In the genomic region with DNA sequence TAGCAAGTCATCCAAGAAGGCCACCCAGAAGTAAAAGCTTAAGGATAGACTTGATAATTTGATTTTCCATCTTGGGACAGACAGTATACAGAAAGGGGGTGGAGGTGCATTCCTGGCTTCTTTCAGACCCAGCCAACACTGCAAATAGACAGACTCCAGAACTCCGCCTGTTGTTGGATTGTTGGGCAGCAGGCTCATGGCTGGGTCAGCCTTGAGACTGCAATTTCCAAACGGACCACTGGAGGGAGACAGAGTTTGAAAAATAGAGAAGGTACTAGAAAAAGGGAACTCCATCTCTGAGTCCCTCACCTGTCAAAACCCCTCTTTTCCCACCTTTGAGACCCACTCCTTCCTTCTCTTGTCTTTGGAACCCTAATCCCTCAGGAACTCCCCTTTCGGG, we compare ENCODE assay signal across 10 mouse cellular contexts. TPM values are rescaled to one million over a fixed set of nuclear protein-coding genes. Genes with fewer than 3 reads are reported as not detected.
DNase-seq lines count a peak whose midpoint lies in the region; ATAC-seq lines count a peak whose summit lies in the region.
"Had no signal": no experiment of that assay in that cellular context is flagged by ENCODE, and none has a peak within 500 bp of the region (broad histone marks: within the 10 kb centered on the region; RNA-seq: fewer than 3 reads in every experiment).

No protein-coding gene starts in this region.

- no peaks in the 10 kb centered on the region for H3K4me1 ChIP-seq in forebrain, embryonic 12.5 days
- H3K4me1 ChIP-seq in forebrain, embryonic 10.5 days, result peaks cover 5% of the 10 kb centered on the region

- H3K4me3 ChIP-seq in forebrain, embryonic 12.5 days (replicated peaks), result no peak overlapping the region
- H3K4me3 ChIP-seq in forebrain, embryonic 10.5 days, result no peak overlapping the region
- H3K4me3 ChIP-seq: heart, embryonic 15.5 days; myocyte had no signal

- no peak overlapping the region for H3K27ac ChIP-seq in forebrain, embryonic 12.5 days
- H3K27ac ChIP-seq in forebrain, embryonic 10.5 days, result no peak overlapping the region
- H3K27ac ChIP-seq: heart, embryonic 15.5 days had no signal

- no peaks in the 10 kb centered on the region for H3K9me3 ChIP-seq in forebrain, embryonic 12.5 days
- H3K9me3 ChIP-seq in forebrain, embryonic 10.5 days, result no peaks in the 10 kb centered on the region
- H3K9me3 ChIP-seq: heart, embryonic 15.5 days had no signal

- H3K4me2 ChIP-seq in forebrain, embryonic 12.5 days, result no peak overlapping the region
- H3K4me2 ChIP-seq: heart, embryonic 15.5 days had no signal

- 0 out of 2 replicates have a peak, but pooled peaks have one; percentile 21 for ATAC-seq in forebrain, embryonic 12.5 days (ENCODE audit: low FRiP score)
- ATAC-seq in erythroid progenitor cell, adult 5-6 weeks (replicated peaks; ENCODE audit: low FRiP score, poor library complexity, severe bottlenecking), result 0 out of 2 replicates have a peak, but pooled peaks have one; percentile 57

- 30% methylated on average over 3 of the region's 3 CpGs for WGBS in forebrain, embryonic 12.5 days
- 37% methylated on average over 3 of the region's 3 CpGs for WGBS in forebrain, embryonic 10.5 days

- no peak overlapping the region for H3K9ac ChIP-seq in forebrain, embryonic 12.5 days
- H3K9ac ChIP-seq: heart, embryonic 15.5 days had no signal

- DNase-seq in forebrain, embryonic 10.5 days (ENCODE audit: extremely low spot score, low spot score), result no peak
- peak; percentile 35 for DNase-seq in 416B (ENCODE audit: low read depth)
- DNase-seq in adrenal gland, postnatal 14 days, result peak; percentile 79
- DNase-seq in kidney, postnatal 14 days, result peak; percentile 68
- DNase-seq in lung, postnatal 36 days, result peak; percentile 84
- DNase-seq in spleen, adult 12 weeks (ENCODE audit: low spot score), result peak; percentile 37

- H3K36me3 ChIP-seq in forebrain, embryonic 12.5 days (replicated peaks), result no peaks in the 10 kb centered on the region
- H3K36me3 ChIP-seq in forebrain, embryonic 10.5 days (replicated peaks), result no peaks in the 10 kb centered on the region
- H3K36me3 ChIP-seq: heart, embryonic 15.5 days had no signal

- H3K27me3 ChIP-seq in forebrain, embryonic 12.5 days, result peaks cover 52% of the 10 kb centered on the region
- H3K27me3 ChIP-seq in forebrain, embryonic 10.5 days (ENCODE audit: poor library complexity, severe bottlenecking), result peaks cover 97% of the 10 kb centered on the region

RNA-seq across cellular contexts. Expression of a gene that starts 5.9 kb away (rescaled TPM):
- polyA plus RNA-seq in forebrain, embryonic 12.5 days (2016; fragmentation: Nextera tagmentation; extraction: Ambion mirVana), result 99.2 and 106 TPM in 2 replicates
- polyA plus RNA-seq in forebrain, embryonic 10.5 days (2016; fragmentation: Nextera tagmentation; extraction: Ambion mirVana), result 71.3 and 72.2 TPM in 2 replicates
- total RNA-seq in adrenal gland, postnatal 14 days (2021), result 45.8 and 48.9 TPM in 2 replicates
- total RNA-seq in erythroid progenitor cell, adult 5-6 weeks (2015; ENCODE audit: low replicate concordance), result not detected in 2 replicates
- total RNA-seq in erythroid progenitor cell, adult 5-6 weeks (2017; ENCODE audit: low replicate concordance), result 1.1 and 1.5 TPM in 2 replicates

Comparison
In these comparisons a context has a peak if more than half of its experiments do, and no peak if none do; other contexts are left out.
1. RNA of a gene that starts 5.9 kb away (total RNA-seq): 45.8 to 48.9 TPM in adrenal gland, postnatal 14 days; 1.1 to 1.5 TPM in erythroid progenitor cell, adult 5-6 weeks; every median in the first group is over 10 times any median in the second.